Mouse (Mus musculus) megakaryocyte, embryonic 14.5 days (primary cell): ENCODE measurements at regions not wholly inside any gene's neighbourhood (a gene's known extent, or its start where the extent isn't known, plus 50 kb on each side); places are given as distances from the start of the nearest gene placed in this dataset.

Experiments
- FLI1 ChIP-seq: IDR thresholded peaks from 2 replicates; pipeline ENCODE4 v1.6.1; 2012; ENCODE audit warnings: low read length, inconsistent platforms, mixed read lengths
- GATA1 ChIP-seq: IDR thresholded peaks from 3 replicates; pipeline ENCODE4 v1.6.1; 2012; ENCODE audit warnings: mixed read lengths, low read length, inconsistent platforms, borderline replicate concordance

DNA sequence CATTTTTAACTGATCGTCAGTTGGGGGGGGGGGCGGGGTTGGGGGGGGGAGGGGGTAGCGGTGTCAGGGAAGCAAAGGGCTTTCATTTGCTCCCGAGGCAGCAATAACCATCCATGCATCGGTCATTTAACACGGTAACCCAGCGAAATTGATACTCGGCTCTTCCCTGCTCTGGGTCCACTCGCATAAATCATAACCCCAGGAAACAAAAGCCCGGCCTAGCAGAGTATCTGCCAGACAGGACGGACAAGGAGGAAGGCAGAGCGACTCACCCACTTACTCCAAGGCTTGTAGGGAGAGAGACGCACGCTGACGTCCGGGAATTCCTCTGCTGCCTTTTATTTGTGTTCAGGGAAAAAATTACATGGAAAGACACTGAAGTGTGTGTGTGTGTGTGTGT lies 319.5 kb downstream of the Gm45692 start:
- no peak for TF ChIP-seq GATA1
- no peak for TF ChIP-seq FLI1
